Mouse (Mus musculus) frontal cortex, adult (tissue): ENCODE measurements around the gene Prdx5.

Experiments
- ATAC-seq: cut with Nextera tagmentation; 2 replicates; pipeline ENCODE4 v1.9.2; 2017; ENCODE audit warnings: mild to moderate bottlenecking, moderate library complexity, mixed read lengths; ENCODE audit not compliant: low TSS enrichment

The Prdx5 gene

GRCm38 (mm10) chr19:6892512-6892911, 17.4 kb downstream of the Prdx5 start:
- no peak for ATAC-seq

- ATAC-seq: no peak
Observed at GRCm38 (mm10) chr19:6877965-6878364, 31.9 kb downstream of the Prdx5 start.

- no peak for ATAC-seq
Observed at GRCm38 (mm10) chr19:6876799-6877198, 33.1 kb downstream of the Prdx5 start.

- ATAC-seq: peak; percentile 62; the same call in 1 of the 2 replicates
Observed at GRCm38 (mm10) chr19:6875834-6876233, 34.1 kb downstream of the Prdx5 start.

- ATAC-seq: no peak
Observed at GRCm38 (mm10) chr19:6874257-6874656, 35.6 kb downstream of the Prdx5 start.

- no peak for ATAC-seq
Observed at GRCm38 (mm10) chr19:6872701-6873100, 37.2 kb downstream of the Prdx5 start.

- ATAC-seq: no peak
Observed at GRCm38 (mm10) chr19:6871574-6872271, 38.2 kb downstream of the Prdx5 start.

- peak; percentile 16; the same call in 1 of the 2 replicates for ATAC-seq
Observed at GRCm38 (mm10) chr19:6869355-6869754, 40.6 kb downstream of the Prdx5 start.

GRCm38 (mm10) chr19:6861451-6861850, 48.5 kb downstream of the Prdx5 start:
- ATAC-seq: no peak

GRCm38 (mm10) chr19:6860706-6861105, 49.2 kb downstream of the Prdx5 start:
- ATAC-seq: no peak

GRCm38 (mm10) chr19:6859971-6860370, 49.9 kb downstream of the Prdx5 start:
- no peak for ATAC-seq

GRCm38 (mm10) chr19:6859032-6859651, 50.8 kb downstream of the Prdx5 start:
- no peak for ATAC-seq

GRCm38 (mm10) chr19:6858031-6858430, 51.9 kb downstream of the Prdx5 start, which contains the start of gene Ccdc88b:
Ccdc88b (minus strand) TSS chr19:6858211.
- no peak for ATAC-seq

- ATAC-seq: no peak
Observed at GRCm38 (mm10) chr19:6857391-6858005, 52.4 kb downstream of the Prdx5 start.

GRCm38 (mm10) chr19:6857003-6857360, 52.9 kb downstream of the Prdx5 start:
- ATAC-seq: no peak
